Mouse (Mus musculus) myocyte (in vitro differentiated cells): ENCODE measurements around the gene Ruvbl2.

Experiments used
- CEBPB ChIP-seq: IDR thresholded peaks from 2 replicates; pipeline ENCODE4 v1.6.1; 2011; ENCODE audit warnings: mild to moderate bottlenecking, moderate library complexity; ENCODE audit not compliant: poor library complexity, insufficient read depth, severe bottlenecking
- E2F4 ChIP-seq: IDR thresholded peaks from one replicate; pipeline ENCODE4 v1.6.1; 2011; ENCODE audit warnings: mild to moderate bottlenecking, control low read depth, moderate library complexity; ENCODE audit not compliant: insufficient read depth
- MAX ChIP-seq: IDR thresholded peaks from one replicate; pipeline ENCODE4 v1.6.1; 2011; ENCODE audit warnings: low read depth, mild to moderate bottlenecking, control low read depth
- MYOD1 ChIP-seq, 3 experiments: IDR thresholded peaks; one replicate each; pipeline ENCODE4 v1.6.1; 2011; ENCODE audit warnings: control low read depth in 2 of 3, low read depth in 2 of 3, mild to moderate bottlenecking in 2 of 3, moderate library complexity in 1 of 3; ENCODE audit not compliant: insufficient read length in 2 of 3, control insufficient read depth in 1 of 3
- MYOG ChIP-seq, 3 experiments: IDR thresholded peaks; one replicate each; pipeline ENCODE4 v1.6.1; 2011; ENCODE audit warnings: control low read depth in 2 of 3, low read depth in 2 of 3, mild to moderate bottlenecking in 2 of 3; ENCODE audit not compliant: insufficient read length in 2 of 3, control insufficient read depth in 1 of 3, insufficient read depth in 1 of 3
- POLR2A ChIP-seq: IDR thresholded peaks from one replicate; pipeline ENCODE4 v1.6.1; 2011; ENCODE audit warnings: low read depth, mild to moderate bottlenecking, control low read depth, moderate library complexity; ENCODE audit not compliant: insufficient read length
- POLR2AphosphoS2 ChIP-seq: IDR thresholded peaks from one replicate; pipeline ENCODE4 v1.6.1; 2011; ENCODE audit warnings: low read depth, control low read depth; ENCODE audit not compliant: insufficient read length
- REST ChIP-seq: IDR thresholded peaks from one replicate; pipeline ENCODE4 v1.6.1; 2011; ENCODE audit warnings: mild to moderate bottlenecking, control low read depth, moderate library complexity; ENCODE audit not compliant: insufficient read depth, insufficient read length
- SRF ChIP-seq: IDR thresholded peaks from one replicate; pipeline ENCODE4 v1.6.1; 2011; ENCODE audit warnings: low read depth; ENCODE audit not compliant: control insufficient read depth, insufficient read length
- TCF12 ChIP-seq: IDR thresholded peaks from one replicate; pipeline ENCODE4 v1.6.1; 2011; ENCODE audit warnings: mild to moderate bottlenecking, control low read depth; ENCODE audit not compliant: poor library complexity, insufficient read depth, severe bottlenecking
- USF1 ChIP-seq: IDR thresholded peaks from one replicate; pipeline ENCODE4 v1.6.1; 2011; ENCODE audit warnings: low read depth, mild to moderate bottlenecking, control low read depth, moderate library complexity

DNA sequence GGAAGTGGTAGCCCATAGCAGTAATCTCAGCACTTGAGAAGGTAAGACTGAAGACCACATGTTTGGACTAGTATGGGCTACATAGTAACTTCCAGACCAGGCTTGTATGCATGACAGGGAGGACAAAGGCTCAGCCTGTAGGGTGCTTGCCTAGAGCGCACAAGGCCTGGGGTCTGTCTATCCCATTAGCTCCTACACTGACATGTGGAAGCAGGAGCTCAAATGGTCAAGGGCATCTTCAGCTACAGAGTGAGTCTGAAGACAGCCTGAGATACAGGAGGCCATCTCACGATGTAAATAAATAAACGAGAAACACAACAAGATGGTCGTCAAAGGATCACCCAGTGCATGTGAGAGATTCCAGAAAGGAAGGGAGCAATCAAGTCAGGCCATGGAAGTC lies 24.4 kb upstream of the Ruvbl2 start:
- no peak for TF ChIP-seq POLR2A
- no peak for TF ChIP-seq MAX
- no peak for TF ChIP-seq USF1
- no peak for TF ChIP-seq MYOG (IDR thresholded peaks at IDR 0.05; ENCODE audit: control insufficient read depth in 1 of 3, insufficient read depth in 1 of 3, insufficient read length in 2 of 3, low read depth in 2 of 3)
- no peak for TF ChIP-seq CEBPB
- no peak for TF ChIP-seq MYOD1 (IDR thresholded peaks at IDR 0.05; ENCODE audit: control insufficient read depth in 1 of 3, insufficient read length in 2 of 3, low read depth in 2 of 3)
- TF ChIP-seq REST, result no peak
- no peak for TF ChIP-seq E2F4
- TF ChIP-seq SRF, result no peak
- no peak for TF ChIP-seq POLR2AphosphoS2
- TF ChIP-seq TCF12, result no peak
